Mouse (Mus musculus): ENCODE measurements at regions not wholly inside any gene's neighbourhood (a gene's known extent, or its start where the extent isn't known, plus 50 kb on each side); places are given as distances from the start of the nearest gene placed in this dataset.

DNA sequence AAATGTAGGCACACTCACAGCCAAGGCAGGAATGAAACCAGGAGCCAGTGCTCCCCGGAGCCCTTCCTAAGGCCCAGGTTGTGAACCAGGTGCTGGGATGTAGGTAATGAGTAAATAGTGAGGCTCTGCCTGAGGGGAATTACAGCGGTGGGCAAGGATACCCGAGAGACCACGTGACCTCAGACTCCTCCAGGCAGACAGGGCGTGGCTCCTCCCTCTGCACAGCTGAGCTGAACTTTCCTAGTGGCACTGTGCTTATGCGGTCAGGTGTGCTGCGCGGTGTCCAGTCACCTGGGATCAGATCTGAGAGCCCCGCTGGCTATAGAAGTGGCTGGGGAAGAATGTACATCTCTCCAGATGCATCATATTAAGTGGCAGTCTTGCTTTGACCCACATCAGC, 176.1 kb upstream of the Rbms3 start:
- TF ChIP-seq CTCF (IDR thresholded peaks at IDR 0.05; ENCODE audit: control insufficient read depth, insufficient read depth, insufficient replicate concordance, low read depth, low read length) (no peak), POLR2A (IDR thresholded peaks at IDR 0.05; ENCODE audit: control insufficient read depth, low read depth, low read length) (no peak)
